Mouse (Mus musculus) cerebellum, adult 8-10 months (tissue): ENCODE results near the gene Fam166a.

Experiments used
- DNase-seq: peaks from one replicate; pipeline ENCODE4 v3.0.0; 2022

Fam166a gene

GRCm38 (mm10) chr2:25223681-25224491 lies 5.3 kb downstream of the Fam166a start:
- DNase-seq = no peak

- DNase-seq = no peak
Measured at GRCm38 (mm10) chr2:25224492-25224765, 5.9 kb downstream of the Fam166a start, which contains the start of gene Tubb4b. Tubb4b (minus strand) TSS chr2:25224702.

- DNase-seq = peak; percentile 99
Measured at GRCm38 (mm10) chr2:25224766-25225752, 6.5 kb downstream of the Fam166a start.

GRCm38 (mm10) chr2:25225811-25226379 lies 7.3 kb downstream of the Fam166a start:
- no peak for DNase-seq

- no peak for DNase-seq
Measured at GRCm38 (mm10) chr2:25226864-25227263, 8.3 kb downstream of the Fam166a start.

GRCm38 (mm10) chr2:25227406-25227805 lies 8.9 kb downstream of the Fam166a start:
- no peak for DNase-seq

GRCm38 (mm10) chr2:25228431-25228889 lies 9.9 kb downstream of the Fam166a start:
- DNase-seq = peak; percentile 86

- DNase-seq = no peak
Measured at GRCm38 (mm10) chr2:25228995-25229530, 10.5 kb downstream of the Fam166a start.

GRCm38 (mm10) chr2:25229582-25229981 lies 11.0 kb downstream of the Fam166a start:
- no peak for DNase-seq

GRCm38 (mm10) chr2:25230581-25230980 lies 12.0 kb downstream of the Fam166a start:
- DNase-seq = no peak

- DNase-seq = no peak
Measured at GRCm38 (mm10) chr2:25231038-25231437, 12.5 kb downstream of the Fam166a start.

GRCm38 (mm10) chr2:25233421-25233820 lies 14.9 kb downstream of the Fam166a start:
- DNase-seq = no peak

- no peak for DNase-seq
Measured at GRCm38 (mm10) chr2:25234050-25234449, 15.5 kb downstream of the Fam166a start, which contains the start of gene Slc34a3. Slc34a3 (minus strand) TSS chr2:25234364.

- DNase-seq = no peak
Measured at GRCm38 (mm10) chr2:25234551-25235220, 16.1 kb downstream of the Fam166a start.

- no peak for DNase-seq
Measured at GRCm38 (mm10) chr2:25236614-25237013, 18.1 kb downstream of the Fam166a start, which contains the start of gene Rnf224. Rnf224 (minus strand) TSS chr2:25236787.

- no peak for DNase-seq
Measured at GRCm38 (mm10) chr2:25237522-25237921, 19.0 kb downstream of the Fam166a start.

GRCm38 (mm10) chr2:25238106-25238505 lies 19.6 kb downstream of the Fam166a start:
- DNase-seq = no peak

GRCm38 (mm10) chr2:25239766-25240165 lies 21.2 kb downstream of the Fam166a start:
- no peak for DNase-seq

- no peak for DNase-seq
Measured at GRCm38 (mm10) chr2:25240310-25240709, 21.8 kb downstream of the Fam166a start.

GRCm38 (mm10) chr2:25240723-25241437 lies 22.3 kb downstream of the Fam166a start:
- DNase-seq = peak; percentile 68

GRCm38 (mm10) chr2:25241438-25241775 lies 22.9 kb downstream of the Fam166a start:
- DNase-seq = no peak

GRCm38 (mm10) chr2:25242101-25242506 lies 23.6 kb downstream of the Fam166a start, which contains the start of the genes Rnf208 and Cysrt1:
Rnf208 (plus strand) TSS chr2:25242255.
Cysrt1 (minus strand) TSS chr2:25242452.
- peak; percentile 59 for DNase-seq
